In genomic region chr17:35465651-35466050, GRCm38 (mm10) we compare ENCODE assay signal across 14 mouse cellular contexts. TPM values are rescaled to one million over a fixed set of nuclear protein-coding genes. Genes with fewer than 3 reads are reported as not detected.
DNase-seq lines count a peak whose midpoint lies in the region; ATAC-seq and TF ChIP-seq lines count a peak whose summit lies in the region.
"Not testable (repeated sequence)": the region's sequence is repeated elsewhere in the genome, so short reads cannot be mapped to it uniquely, and the experiment has no call there.
"Had no signal": no experiment of that assay in that cellular context is flagged by ENCODE, and none has a peak within 500 bp of the region (broad histone marks: within the 10 kb centered on the region; RNA-seq: fewer than 3 reads in every experiment).

No protein-coding gene starts in this region.

- H3K9me3 ChIP-seq in hindbrain, embryonic 10.5 days; lung, embryonic 14.5 days (ENCODE audit: low read depth, low read length): not testable (repeated sequence)

- not testable (repeated sequence) for H3K4me3 ChIP-seq in hindbrain, embryonic 10.5 days; layer of hippocampus, adult 2 months; lung, embryonic 14.5 days (ENCODE audit: low read depth, low read length); olfactory bulb, adult 2 months (ENCODE audit: insufficient read depth, low read depth, low read length)

- not testable (repeated sequence) for ATAC-seq in lung, embryonic 14.5 days (ENCODE audit: insufficient read depth)

- not testable (repeated sequence) for H3K4me2 ChIP-seq in lung, embryonic 14.5 days

- H3K4me1 ChIP-seq in hindbrain, embryonic 10.5 days (replicated peaks), result peaks cover 11% of the 10 kb centered on the region
- H3K4me1 ChIP-seq in lung, embryonic 14.5 days (ENCODE audit: insufficient read depth); olfactory bulb, adult 2 months (ENCODE audit: control insufficient read depth, insufficient read depth, low read length): not testable (repeated sequence)

- not testable (repeated sequence) for H3K36me3 ChIP-seq in hindbrain, embryonic 10.5 days; lung, embryonic 14.5 days (ENCODE audit: insufficient read depth)

- not testable (repeated sequence) for H3K9ac ChIP-seq in lung, embryonic 14.5 days

- peak; percentile 70 for TF ChIP-seq CTCF in layer of hippocampus, adult 2 months (conservative IDR thresholded peaks at IDR 0.05)
- peak; percentile 83 for TF ChIP-seq CTCF in lung, embryonic 14.5 days (IDR thresholded peaks at IDR 0.05; ENCODE audit: low read depth)
- TF ChIP-seq CTCF in olfactory bulb, adult 2 months (IDR thresholded peaks at IDR 0.05; ENCODE audit: insufficient read depth, low read depth, low read length), result peak; percentile 18; the same call in 1 of the 2 replicates

- H3K27ac ChIP-seq in hindbrain, embryonic 10.5 days; layer of hippocampus, adult 2 months; lung, embryonic 14.5 days (ENCODE audit: low read depth); olfactory bulb, adult 2 months (ENCODE audit: insufficient read depth, low read depth, low read length): not testable (repeated sequence)

- peak; percentile 79 for DNase-seq in CD4-positive, CD25-positive, alpha-beta regulatory T cell, adult 2 months (ENCODE audit: low read depth, low spot score)
- DNase-seq in adrenal gland, postnatal 10 days, result peak; percentile 46
- peak; percentile 45 for DNase-seq in embryo, embryonic 11 days
- peak; percentile 59 for DNase-seq in hindbrain, embryonic 10.5 days (ENCODE audit: low spot score)
- not testable (repeated sequence) for DNase-seq in layer of hippocampus, adult 2 months (ENCODE audit: low spot score in 2 of 2)
- DNase-seq in lung, embryonic 14.5 days, result peak; percentile 63
- DNase-seq in thymus, postnatal 25 days, result peak; percentile 32

- H3K27me3 ChIP-seq in hindbrain, embryonic 10.5 days (ENCODE audit: insufficient read depth, poor library complexity, severe bottlenecking), result peaks cover 25% of the 10 kb centered on the region
- peaks cover 19% of the 10 kb centered on the region for H3K27me3 ChIP-seq in lung, embryonic 14.5 days (ENCODE audit: insufficient read depth, low read length)

- 7% methylated on average over 8 of the region's 8 CpGs for WGBS in hindbrain, embryonic 10.5 days
- 3% methylated on average over 8 of the region's 8 CpGs for WGBS in lung, embryonic 14.5 days
- 11% methylated on average over 8 of the region's 8 CpGs for WGBS in olfactory bulb, adult 2 months

- TF ChIP-seq POLR2A in olfactory bulb, adult 2 months (IDR thresholded peaks at IDR 0.05; ENCODE audit: insufficient read depth, low read depth, low read length), result not testable (repeated sequence)

RNA-seq across cellular contexts. Expression of gene H2-Q10, which starts 4.2 kb away (rescaled TPM):
- total RNA-seq in adrenal gland, postnatal 10 days (2021), result 100 to 1,000 TPM in 1 of 2 experiments, 10 to 100 TPM in 1; 41.1 to 106 TPM
- polyA plus RNA-seq in hindbrain, embryonic 10.5 days (2016; fragmentation: Nextera tagmentation; extraction: Ambion mirVana), result 0.17 and 0.21 TPM in 2 replicates
- under 1 TPM; 0.12 to 0.15 TPM for total RNA-seq in layer of hippocampus, adult 2 months (2021)
- polyA plus RNA-seq in lung, embryonic 14.5 days (2014; fragmentation: Nextera tagmentation; extraction: Ambion mirVana), result 0.08 and 0.28 TPM in 2 replicates
- polyA plus RNA-seq in olfactory bulb, adult 2 months (2012; ENCODE audit: insufficient read depth, insufficient read length, low replicate concordance, missing spikeins), result not detected in 2 replicates

RNA-seq across cellular contexts. Expression of gene H2-Q7, which starts 26.7 kb away (rescaled TPM):
- total RNA-seq in adrenal gland, postnatal 10 days (2021), result 1 to 10 TPM; 5.1 to 5.2 TPM
- polyA plus RNA-seq in hindbrain, embryonic 10.5 days (2016; fragmentation: Nextera tagmentation; extraction: Ambion mirVana), result 12.1 and 14.3 TPM in 2 replicates
- under 1 TPM; 0.69 to 0.79 TPM for total RNA-seq in layer of hippocampus, adult 2 months (2021)
- polyA plus RNA-seq in lung, embryonic 14.5 days (2014; fragmentation: Nextera tagmentation; extraction: Ambion mirVana), result 6.9 and 7.3 TPM in 2 replicates
- polyA plus RNA-seq in olfactory bulb, adult 2 months (2012; ENCODE audit: insufficient read depth, insufficient read length, low replicate concordance, missing spikeins), result not detected in 2 replicates

RNA-seq across cellular contexts. Expression of gene Pou5f1, which starts 40.2 kb away (rescaled TPM):
- under 1 TPM; 0.18 to 0.64 TPM for total RNA-seq in adrenal gland, postnatal 10 days (2021)
- polyA plus RNA-seq in hindbrain, embryonic 10.5 days (2016; fragmentation: Nextera tagmentation; extraction: Ambion mirVana), result not detected in 2 replicates
- under 1 TPM in 1 of 2 experiments, not detected in 1; 0.52 TPM for total RNA-seq in layer of hippocampus, adult 2 months (2021)
- polyA plus RNA-seq in lung, embryonic 14.5 days (2014; fragmentation: Nextera tagmentation; extraction: Ambion mirVana), result 0.18 TPM in 1 of 2 replicates, not detected in the other
- polyA plus RNA-seq in olfactory bulb, adult 2 months (2012; ENCODE audit: insufficient read depth, insufficient read length, low replicate concordance, missing spikeins), result not detected in 2 replicates
- total RNA-seq: gastrocnemius, adult 8-10 months; heart, postnatal 4 days had no signal
- polyA plus RNA-seq: C2C12; embryonic facial prominence, embryonic 14.5 days; forebrain, embryonic 14.5 days; liver, embryonic 15.5 days had no signal

RNA-seq across cellular contexts. Expression of gene H2-Q6, which starts 41.0 kb away (rescaled TPM):
- 1 to 10 TPM; 3.2 to 4.6 TPM for total RNA-seq in adrenal gland, postnatal 10 days (2021)
- polyA plus RNA-seq in hindbrain, embryonic 10.5 days (2016; fragmentation: Nextera tagmentation; extraction: Ambion mirVana), result 0.90 and 1.4 TPM in 2 replicates
- total RNA-seq in layer of hippocampus, adult 2 months (2021), result not detected
- polyA plus RNA-seq in lung, embryonic 14.5 days (2014; fragmentation: Nextera tagmentation; extraction: Ambion mirVana), result 0.54 and 0.61 TPM in 2 replicates
- not detected in 2 replicates for polyA plus RNA-seq in olfactory bulb, adult 2 months (2012; ENCODE audit: insufficient read depth, insufficient read length, low replicate concordance, missing spikeins)
- polyA plus RNA-seq: C2C12 had no signal

RNA-seq across cellular contexts. Expression of gene Tcf19, which starts 51.0 kb away (rescaled TPM):
- 10 to 100 TPM; 20.3 to 25.1 TPM for total RNA-seq in adrenal gland, postnatal 10 days (2021)
- polyA plus RNA-seq in hindbrain, embryonic 10.5 days (2016; fragmentation: Nextera tagmentation; extraction: Ambion mirVana), result 54.5 and 57.0 TPM in 2 replicates
- total RNA-seq in layer of hippocampus, adult 2 months (2021), result 1 to 10 TPM; 4.7 to 7.2 TPM
- 83.9 and 89.3 TPM in 2 replicates for polyA plus RNA-seq in lung, embryonic 14.5 days (2014; fragmentation: Nextera tagmentation; extraction: Ambion mirVana)
- not detected in 2 replicates for polyA plus RNA-seq in olfactory bulb, adult 2 months (2012; ENCODE audit: insufficient read depth, insufficient read length, low replicate concordance, missing spikeins)

Comparison
In these comparisons a context has a peak if more than half of its experiments do, and no peak if none do; other contexts are left out.
1. CTCF ChIP-seq: peak in every context shown above with its lines; median percentile 83 in lung, embryonic 14.5 days; 70 in layer of hippocampus, adult 2 months; 18 in olfactory bulb, adult 2 months.